Mouse (Mus musculus) brain, embryonic 14.5 days (tissue): ENCODE measurements at regions not wholly inside any gene's neighbourhood (a gene's known extent, or its start where the extent isn't known, plus 50 kb on each side); places are given as distances from the start of the nearest gene placed in this dataset.

Source experiments
- CTCF ChIP-seq: fragments of 200-500 bp; IDR thresholded peaks from 2 replicates; pipeline ENCODE4 v1.5.1; 2012; ENCODE audit warnings: inconsistent platforms, mild to moderate bottlenecking, moderate library complexity, borderline replicate concordance; ENCODE audit not compliant: insufficient read depth, insufficient read length; ENCODE audit errors: extremely low read depth
- POLR2A ChIP-seq: fragments of 200-500 bp; IDR thresholded peaks from 2 replicates; pipeline ENCODE4 v1.6.1; 2012; ENCODE audit warnings: mild to moderate bottlenecking, inconsistent platforms, borderline replicate concordance; ENCODE audit not compliant: poor library complexity, insufficient read depth, insufficient read length, severe bottlenecking; ENCODE audit errors: extremely low read depth

DNA sequence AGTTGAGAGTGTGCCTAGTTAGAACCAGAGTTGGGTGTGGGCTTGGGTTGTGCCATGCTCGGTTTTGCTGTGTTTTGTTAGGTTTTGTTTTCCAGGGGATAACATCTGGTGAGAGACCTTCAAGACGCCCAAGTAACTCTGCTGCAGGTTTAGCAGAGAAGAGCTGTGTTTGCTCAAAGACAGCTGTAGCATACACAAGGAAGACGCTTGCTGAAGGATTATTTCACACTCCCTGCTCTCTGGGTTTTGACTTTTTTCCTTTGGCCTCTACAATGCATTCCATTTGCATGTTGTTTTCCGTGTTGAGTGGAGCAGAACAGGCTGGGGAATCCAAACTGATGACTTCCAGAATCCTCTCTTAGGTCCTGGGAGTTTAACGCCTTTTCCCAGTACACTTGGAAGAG, 170.8 kb downstream of the Kctd12 start:
- TF ChIP-seq CTCF (no peak), POLR2A (no peak)
